Mouse (Mus musculus): ENCODE data around the gene Pdx1. TPM values are rescaled to one million over a fixed set of nuclear protein-coding genes. Genes with fewer than 3 reads are reported as not detected.
A peak's percentile ranks its signal among the peaks of the same experiment; 100 is the strongest.

Gene Pdx1
- polyA plus RNA-seq, 1 experiment from 2014 or later = not detected

DNA sequence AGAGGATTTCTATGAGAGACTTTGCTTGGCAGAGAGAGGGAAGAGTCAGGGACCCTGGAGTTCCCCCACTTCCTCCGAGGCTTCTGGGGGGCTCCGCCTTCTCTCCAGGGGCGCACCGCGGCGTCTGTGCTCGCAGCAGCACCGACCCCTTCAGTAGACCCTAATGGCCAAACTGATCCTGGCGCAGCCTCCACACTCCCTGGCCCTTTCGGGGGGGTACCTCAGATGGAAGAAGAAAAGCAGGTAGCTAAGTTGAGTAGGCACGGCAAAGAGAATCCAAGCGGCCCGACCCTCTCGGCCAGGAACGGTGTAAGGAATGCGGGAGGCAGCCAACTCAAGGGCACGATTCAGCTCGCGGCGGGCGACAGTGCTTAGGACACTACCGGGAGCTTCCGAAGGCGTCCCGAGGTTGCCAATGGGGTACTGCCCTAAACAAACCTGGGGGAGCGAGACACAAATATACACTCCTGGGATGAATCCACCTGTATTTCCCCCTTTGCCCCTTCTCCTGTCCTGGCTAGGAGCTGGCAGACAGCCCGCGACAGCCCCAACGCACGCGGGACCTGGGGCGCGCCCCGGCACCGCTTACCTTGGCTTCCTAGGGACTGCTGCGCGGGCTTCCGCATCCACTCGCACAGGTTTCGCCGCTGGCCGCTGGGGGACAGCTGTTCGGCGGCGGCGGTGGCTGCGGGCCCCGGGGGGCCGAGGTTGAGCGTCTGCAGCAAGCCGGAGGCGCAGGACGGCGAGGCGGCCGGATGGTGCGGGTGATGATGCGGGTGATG, 36.3 kb downstream of the Pdx1 start:
- WGBS = under 1% methylated on average over 45 of the region's 58 CpGs

GRCm38 (mm10) chr5:147306638-147307397, 37.1 kb downstream of the Pdx1 start, which contains the start of gene Cdx2:
Cdx2 (minus strand) TSS chr5:147307270.
- Histone ChIP-seq H3K4me1 (ENCODE audit: control insufficient read depth, insufficient read depth, low read depth, low read length) (no peaks in the 10 kb centered on the region), H3K27ac (ENCODE audit: low read depth, low read length) (no peak within 1 kb of the TSS), H3K27me3 (replicated peaks; ENCODE audit: control insufficient read depth, insufficient read depth, low read length) (peaks cover 88% of the 10 kb centered on the region), H3K36me3 (ENCODE audit: control insufficient read depth, insufficient read depth, low read length) (no peaks in the 10 kb centered on the region), H3K9me3 (ENCODE audit: control insufficient read depth, low read length) (no peaks in the 10 kb centered on the region), H3K4me2 (ENCODE audit: low read length) (no peak within 1 kb of the TSS), H3K4me3 (ENCODE audit: low read length) (0 out of 2 replicates have a peak within 1 kb of the TSS, but pooled peaks have one; percentile 1), H3K9ac (ENCODE audit: low read depth, low read length) (no peak within 1 kb of the TSS)
- ATAC-seq = no peak
- WGBS = under 1% methylated on average over 54 of the region's 63 CpGs

More for the DNA sequence above, 36.3 kb downstream of the Pdx1 start:
- H3K9ac ChIP-seq (ENCODE audit: low read depth, low read length) = no peak overlapping the region
- no peaks in the 10 kb centered on the region for H3K4me1 ChIP-seq (ENCODE audit: control insufficient read depth, insufficient read depth, low read depth, low read length)
- ATAC-seq = no peak
- H3K4me3 ChIP-seq (ENCODE audit: low read length) = 0 out of 2 replicates have a peak overlapping the region, but pooled peaks have one; percentile 1
- no peaks in the 10 kb centered on the region for H3K9me3 ChIP-seq (ENCODE audit: control insufficient read depth, low read length)
- H3K36me3 ChIP-seq (ENCODE audit: control insufficient read depth, insufficient read depth, low read length) = no peaks in the 10 kb centered on the region
- no peak overlapping the region for H3K4me2 ChIP-seq (ENCODE audit: low read length)
- peaks cover 89% of the 10 kb centered on the region for H3K27me3 ChIP-seq (replicated peaks; ENCODE audit: control insufficient read depth, insufficient read depth, low read length)
- H3K27ac ChIP-seq (ENCODE audit: low read depth, low read length) = no peak overlapping the region

DNA sequence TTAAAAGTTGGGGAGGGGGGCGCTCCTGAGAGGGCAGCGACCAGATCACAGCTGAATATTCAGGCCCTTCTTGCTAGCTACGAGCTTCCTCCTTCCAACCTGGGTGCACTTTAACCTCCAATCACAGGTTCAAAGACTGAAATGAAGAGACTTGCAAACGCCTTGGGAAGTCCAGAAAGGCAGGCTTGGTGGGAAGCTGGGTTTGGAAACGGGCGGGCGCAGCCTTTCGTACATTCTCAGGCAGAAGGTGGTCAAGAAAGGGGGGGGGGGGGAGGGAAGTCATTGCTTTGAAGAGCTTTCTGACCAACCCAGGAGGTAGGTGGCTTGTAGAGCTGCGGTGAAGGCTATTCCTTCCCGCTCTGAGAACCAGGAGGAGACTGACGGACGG, 37.6 kb downstream of the Pdx1 start:
- Histone ChIP-seq H3K4me2 (ENCODE audit: low read length) (no peak overlapping the region), H3K9ac (ENCODE audit: low read depth, low read length) (no peak overlapping the region), H3K9me3 (ENCODE audit: control insufficient read depth, low read length) (no peaks in the 10 kb centered on the region), H3K27me3 (replicated peaks; ENCODE audit: control insufficient read depth, insufficient read depth, low read length) (peaks cover 87% of the 10 kb centered on the region), H3K27ac (ENCODE audit: low read depth, low read length) (no peak overlapping the region), H3K4me3 (ENCODE audit: low read length) (no peak overlapping the region), H3K36me3 (ENCODE audit: control insufficient read depth, insufficient read depth, low read length) (no peaks in the 10 kb centered on the region), H3K4me1 (ENCODE audit: control insufficient read depth, insufficient read depth, low read depth, low read length) (no peaks in the 10 kb centered on the region)
- under 1% methylated on average over 12 of the region's 12 CpGs for WGBS
- ATAC-seq = no peak

- no peak for ATAC-seq
- H3K27ac ChIP-seq (ENCODE audit: low read depth, low read length) = no peak overlapping the region
- WGBS = 6% methylated on average over 9 of the region's 9 CpGs
Measured at GRCm38 (mm10) chr5:147308451-147308850, 38.7 kb downstream of the Pdx1 start.

GRCm38 (mm10) chr5:147309786-147310185, 40.0 kb downstream of the Pdx1 start:
- Histone ChIP-seq H3K4me1 (ENCODE audit: control insufficient read depth, insufficient read depth, low read depth, low read length) (no peaks in the 10 kb centered on the region), H3K4me2 (ENCODE audit: low read length) (no peak overlapping the region), H3K9me3 (ENCODE audit: control insufficient read depth, low read length) (no peaks in the 10 kb centered on the region), H3K4me3 (ENCODE audit: low read length) (no peak overlapping the region), H3K27me3 (replicated peaks; ENCODE audit: control insufficient read depth, insufficient read depth, low read length) (peaks cover 89% of the 10 kb centered on the region), H3K27ac (ENCODE audit: low read depth, low read length) (no peak overlapping the region), H3K9ac (ENCODE audit: low read depth, low read length) (no peak overlapping the region), H3K36me3 (ENCODE audit: control insufficient read depth, insufficient read depth, low read length) (no peaks in the 10 kb centered on the region)
- ATAC-seq = no peak
- 0% methylated on average over 2 of the region's 2 CpGs for WGBS

More at GRCm38 (mm10) chr5:147308451-147308850, 38.7 kb downstream of the Pdx1 start:
- Histone ChIP-seq H3K4me1 (ENCODE audit: control insufficient read depth, insufficient read depth, low read depth, low read length) (no peaks in the 10 kb centered on the region), H3K4me2 (ENCODE audit: low read length) (no peak overlapping the region), H3K4me3 (ENCODE audit: low read length) (no peak overlapping the region), H3K9me3 (ENCODE audit: control insufficient read depth, low read length) (no peaks in the 10 kb centered on the region), H3K9ac (ENCODE audit: low read depth, low read length) (no peak overlapping the region), H3K36me3 (ENCODE audit: control insufficient read depth, insufficient read depth, low read length) (no peaks in the 10 kb centered on the region), H3K27me3 (replicated peaks; ENCODE audit: control insufficient read depth, insufficient read depth, low read length) (peaks cover 85% of the 10 kb centered on the region)

DNA sequence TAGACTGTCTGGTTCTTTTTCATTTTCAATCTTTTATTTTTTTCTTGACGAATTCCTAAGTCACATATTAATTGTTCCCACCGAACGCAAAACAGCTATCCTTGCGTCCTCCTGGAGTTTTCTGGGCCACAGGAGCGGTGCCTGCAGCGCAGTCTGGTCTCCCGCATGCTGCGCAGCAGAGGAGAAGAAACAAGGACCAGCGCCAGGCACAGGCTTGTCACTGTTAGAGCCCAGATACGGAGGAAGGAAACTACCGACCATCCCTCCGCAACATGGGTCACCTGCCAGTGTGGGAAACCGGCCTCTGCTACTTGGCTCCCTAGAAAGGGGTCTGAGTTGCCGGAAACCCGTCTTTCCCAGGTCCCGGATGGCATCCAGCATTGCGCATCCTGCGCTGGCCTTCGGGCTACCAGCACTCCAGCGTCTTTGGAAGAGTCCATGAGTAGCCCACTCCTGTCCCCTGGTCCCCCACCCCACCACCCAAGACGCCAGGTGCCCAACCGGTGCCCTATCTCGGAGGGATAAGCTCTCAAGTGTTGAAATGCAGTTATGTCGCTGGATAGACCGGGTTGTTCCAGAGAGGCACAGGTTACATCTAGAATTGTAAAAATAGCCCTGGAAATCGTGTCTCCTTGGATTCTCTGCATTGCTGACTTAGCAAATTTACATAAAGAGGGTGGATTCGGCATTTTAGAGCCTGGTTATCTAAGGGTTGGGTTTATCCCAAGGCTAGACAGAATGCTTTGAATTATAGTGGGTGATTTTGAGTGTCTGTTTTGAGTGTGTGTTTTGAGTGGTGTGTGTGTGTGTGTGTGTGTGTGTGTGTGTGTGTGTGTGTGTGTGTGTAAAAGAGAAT, 43.3 kb downstream of the Pdx1 start:
- Histone ChIP-seq H3K4me3 (ENCODE audit: low read length) (no peak overlapping the region), H3K9ac (ENCODE audit: low read depth, low read length) (no peak overlapping the region), H3K27me3 (replicated peaks; ENCODE audit: control insufficient read depth, insufficient read depth, low read length) (peaks cover 90% of the 10 kb centered on the region), H3K9me3 (ENCODE audit: control insufficient read depth, low read length) (no peaks in the 10 kb centered on the region), H3K27ac (ENCODE audit: low read depth, low read length) (no peak overlapping the region), H3K36me3 (ENCODE audit: control insufficient read depth, insufficient read depth, low read length) (no peaks in the 10 kb centered on the region), H3K4me2 (ENCODE audit: low read length) (no peak overlapping the region), H3K4me1 (ENCODE audit: control insufficient read depth, insufficient read depth, low read depth, low read length) (peaks cover 4% of the 10 kb centered on the region; the same call in 1 of the 2 replicates)
- ATAC-seq = no peak
- WGBS = 1% methylated on average over 27 of the region's 27 CpGs

GRCm38 (mm10) chr5:147314646-147315431, 45.1 kb downstream of the Pdx1 start:
- Histone ChIP-seq H3K4me3 (ENCODE audit: low read length) (peak overlapping the region; percentile 8; the same call in 1 of the 2 replicates), H3K9me3 (ENCODE audit: control insufficient read depth, low read length) (no peaks in the 10 kb centered on the region), H3K9ac (ENCODE audit: low read depth, low read length) (no peak overlapping the region), H3K4me1 (ENCODE audit: control insufficient read depth, insufficient read depth, low read depth, low read length) (peaks cover 4% of the 10 kb centered on the region; the same call in 1 of the 2 replicates), H3K36me3 (ENCODE audit: control insufficient read depth, insufficient read depth, low read length) (no peaks in the 10 kb centered on the region), H3K27ac (ENCODE audit: low read depth, low read length) (no peak overlapping the region), H3K27me3 (replicated peaks; ENCODE audit: control insufficient read depth, insufficient read depth, low read length) (peaks cover 84% of the 10 kb centered on the region), H3K4me2 (ENCODE audit: low read length) (peak overlapping the region; percentile 17)
- ATAC-seq = no peak
- WGBS = under 1% methylated on average over 39 of the region's 39 CpGs

GRCm38 (mm10) chr5:147315432-147316075, 45.8 kb downstream of the Pdx1 start:
- no peak for ATAC-seq
- Histone ChIP-seq H3K9ac (ENCODE audit: low read depth, low read length) (no peak overlapping the region), H3K9me3 (ENCODE audit: control insufficient read depth, low read length) (no peaks in the 10 kb centered on the region), H3K36me3 (ENCODE audit: control insufficient read depth, insufficient read depth, low read length) (no peaks in the 10 kb centered on the region), H3K27me3 (replicated peaks; ENCODE audit: control insufficient read depth, insufficient read depth, low read length) (peaks cover 77% of the 10 kb centered on the region), H3K27ac (ENCODE audit: low read depth, low read length) (no peak overlapping the region), H3K4me2 (ENCODE audit: low read length) (peak overlapping the region; percentile 17), H3K4me1 (ENCODE audit: control insufficient read depth, insufficient read depth, low read depth, low read length) (peaks cover 4% of the 10 kb centered on the region; the same call in 1 of the 2 replicates), H3K4me3 (ENCODE audit: low read length) (no peak overlapping the region)
- WGBS = under 1% methylated on average over 25 of the region's 25 CpGs
